Mouse (Mus musculus): Measurements from ENCODE around the gene Tcte1. TPM values are rescaled to one million over a fixed set of nuclear protein-coding genes. Genes with fewer than 3 reads are reported as not detected.

Tcte1 gene
- polyA plus RNA-seq (2016; fragmentation: Nextera tagmentation; extraction: Ambion mirVana) = 1.4 and 1.7 TPM in 2 replicates

DNA sequence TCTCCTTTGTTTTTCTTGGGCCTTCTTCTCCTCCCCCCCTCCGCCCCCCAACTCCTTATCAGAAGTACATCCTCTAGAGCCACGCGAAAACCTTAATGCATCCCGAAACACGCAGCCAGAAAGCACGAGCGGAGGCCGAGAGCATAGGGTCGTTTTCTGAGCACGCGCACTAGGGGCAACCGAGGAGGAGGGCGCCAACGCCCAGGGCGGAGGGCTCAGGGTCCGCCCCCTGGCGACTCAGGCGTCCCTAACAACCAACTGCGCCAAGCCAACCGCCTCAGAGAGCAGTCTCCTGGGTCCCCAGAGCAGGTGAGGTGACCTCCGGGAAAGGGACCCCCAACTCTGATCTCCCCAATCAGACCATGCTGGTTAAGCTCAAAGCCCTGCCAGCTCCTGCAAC is at the start of gene Tcte1:
Gene Tcte1, plus strand, starts transcription at position 172 of the 400 bp plus-strand sequence.
- peak; percentile 78 for DNase-seq (ENCODE audit: low spot score)
- no peaks in the 10 kb centered on the region for H3K9me3 ChIP-seq (replicated peaks)
- WGBS = under 1% methylated on average over 21 of the region's 21 CpGs
- peaks cover 32% of the 10 kb centered on the region for H3K36me3 ChIP-seq
- peaks cover 27% of the 10 kb centered on the region for H3K4me1 ChIP-seq
- peak within 1 kb of the TSS; percentile 60 for H3K4me3 ChIP-seq
- peaks cover 37% of the 10 kb centered on the region for H3K27me3 ChIP-seq (ENCODE audit: low read depth, poor library complexity, severe bottlenecking)
- H3K27ac ChIP-seq (replicated peaks) = peak within 1 kb of the TSS; percentile 80

DNA sequence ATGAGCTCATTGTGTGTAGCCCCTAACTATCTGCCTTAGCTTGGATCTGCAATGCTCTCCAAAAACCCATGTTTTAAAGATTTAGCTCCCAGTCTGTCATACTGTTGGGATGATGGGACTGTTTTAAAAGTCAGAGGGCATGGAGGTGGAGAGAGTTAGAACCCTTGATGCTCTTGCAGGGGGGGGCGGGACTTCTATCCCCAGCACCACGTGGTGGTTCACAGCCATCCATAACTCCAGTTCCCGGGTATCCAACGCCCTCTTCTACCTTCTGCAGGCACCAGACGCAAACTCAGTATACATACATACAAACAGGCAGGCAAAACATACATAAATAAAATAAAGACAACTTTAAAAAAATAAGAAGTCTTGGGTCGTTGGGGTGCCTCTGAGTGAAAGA is 49.6 kb upstream of the Tcte1 start:
- Histone ChIP-seq H3K36me3 (no peaks in the 10 kb centered on the region), H3K27ac (replicated peaks) (no peak overlapping the region), H3K4me3 (no peak overlapping the region), H3K27me3 (ENCODE audit: low read depth, poor library complexity, severe bottlenecking) (peaks cover 55% of the 10 kb centered on the region), H3K4me1 (peaks cover 20% of the 10 kb centered on the region), H3K9me3 (replicated peaks) (no peaks in the 10 kb centered on the region; the same call in 1 of the 2 replicates)
- WGBS = 80% methylated on average over 6 of the region's 6 CpGs
- no peak for DNase-seq (ENCODE audit: low spot score)

DNA sequence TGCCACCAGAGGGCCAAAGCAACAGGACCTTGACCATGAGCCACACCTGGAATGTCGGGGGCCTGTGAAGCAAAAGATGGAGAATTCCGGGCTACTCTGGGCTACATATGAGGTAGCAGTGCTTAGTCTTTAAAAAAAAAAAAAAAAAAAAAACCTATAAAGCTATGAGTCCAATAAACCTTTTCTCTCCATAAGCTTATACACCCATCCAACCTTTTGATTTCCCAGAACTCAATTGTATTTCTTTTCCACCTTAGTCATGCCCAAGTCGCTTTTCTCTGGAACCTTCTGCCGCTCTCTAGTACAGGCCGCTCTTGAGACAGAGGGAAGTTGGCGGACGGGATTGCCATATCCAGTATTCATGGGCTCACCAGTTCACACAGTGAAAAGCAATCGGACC is 49.1 kb upstream of the Tcte1 start:
- H3K4me1 ChIP-seq = peaks cover 20% of the 10 kb centered on the region

DNA sequence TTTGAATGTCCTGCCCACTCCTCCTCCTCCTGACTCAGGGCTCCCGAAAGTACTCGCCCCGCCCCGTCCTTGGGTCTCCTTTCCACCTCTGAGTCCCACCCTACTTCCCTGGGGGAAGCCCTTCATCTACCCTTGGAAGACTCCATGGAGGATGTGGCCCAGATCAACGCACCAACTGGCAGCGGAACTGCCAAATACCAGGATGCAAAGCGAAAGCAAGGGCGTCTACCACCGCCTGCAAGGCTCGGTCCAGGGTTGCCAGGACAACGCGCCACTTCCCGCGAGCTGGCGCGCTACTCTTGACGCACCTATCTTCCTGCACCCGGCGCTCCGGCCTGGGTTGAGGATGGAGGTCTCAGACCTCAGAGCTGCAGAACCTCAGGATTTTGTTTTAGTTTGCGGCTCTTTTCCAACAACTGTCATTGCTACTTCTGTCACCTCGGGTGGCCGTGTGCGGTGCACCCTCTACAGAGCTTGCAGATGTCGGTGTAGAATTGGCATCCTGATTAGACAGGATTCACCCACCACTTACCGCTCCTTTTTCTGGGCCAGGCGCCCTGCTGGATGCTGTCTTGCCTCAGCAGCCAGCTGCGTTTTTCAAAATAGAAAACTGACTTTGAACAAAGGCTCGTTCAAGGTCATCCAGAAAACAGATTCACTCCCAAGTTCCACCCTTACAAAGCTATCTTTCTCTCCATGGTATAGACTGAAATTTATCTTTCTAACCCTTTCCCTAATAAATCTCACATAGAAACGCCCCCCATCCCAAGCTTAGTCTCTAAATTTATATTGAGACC is 48.4 kb upstream of the Tcte1 start, which contains the start of gene Spats1:
Gene Spats1, minus strand, starts transcription at position 747 of the 797 bp plus-strand sequence.
- no peaks in the 10 kb centered on the region for H3K36me3 ChIP-seq
- peak within 1 kb of the TSS; percentile 54 for H3K4me3 ChIP-seq
- peaks cover 55% of the 10 kb centered on the region for H3K27me3 ChIP-seq (ENCODE audit: low read depth, poor library complexity, severe bottlenecking)
- no peaks in the 10 kb centered on the region for H3K9me3 ChIP-seq (replicated peaks)
- peak within 1 kb of the TSS; percentile 50; the same call in 1 of the 2 replicates for H3K27ac ChIP-seq (replicated peaks)
- 8% methylated on average over 30 of the region's 30 CpGs for WGBS
- DNase-seq (ENCODE audit: low spot score) = peak; percentile 76
- peaks cover 20% of the 10 kb centered on the region for H3K4me1 ChIP-seq

More for the DNA sequence above, 49.1 kb upstream of the Tcte1 start:
- no peak for DNase-seq (ENCODE audit: low spot score)
- Histone ChIP-seq H3K27ac (replicated peaks) (no peak overlapping the region), H3K4me3 (peak overlapping the region; percentile 54), H3K27me3 (ENCODE audit: low read depth, poor library complexity, severe bottlenecking) (peaks cover 55% of the 10 kb centered on the region), H3K36me3 (no peaks in the 10 kb centered on the region), H3K9me3 (replicated peaks) (no peaks in the 10 kb centered on the region)
- 65% methylated on average over 8 of the region's 8 CpGs for WGBS

DNA sequence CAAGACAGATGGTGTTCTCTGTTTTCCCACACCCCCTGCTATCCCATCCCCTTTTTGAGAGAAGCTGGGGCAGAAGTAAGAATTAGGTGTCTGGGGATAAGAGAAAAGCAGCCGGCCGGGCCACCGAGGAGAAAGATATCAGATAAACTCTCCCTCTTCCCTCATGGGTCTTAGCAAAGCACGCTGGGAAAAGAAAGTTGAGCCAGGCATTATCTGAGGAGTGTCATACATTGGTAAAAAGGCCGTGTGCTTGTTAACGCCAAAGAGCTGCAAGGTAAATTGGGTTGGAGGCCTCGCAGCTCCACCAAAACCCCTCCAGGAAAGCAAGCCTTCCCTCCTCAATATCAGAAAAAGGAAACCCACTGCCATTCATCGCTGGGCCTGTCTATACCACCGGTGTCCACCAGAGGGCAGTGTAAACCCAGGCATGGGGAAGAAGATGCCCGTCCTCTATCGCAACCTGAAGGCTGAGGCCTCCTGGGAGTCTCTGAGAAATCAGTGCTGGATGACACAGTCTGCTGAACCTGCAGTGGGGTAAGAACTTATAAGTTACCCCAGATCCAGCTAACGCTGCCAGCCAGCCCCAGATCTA is 44.9 kb upstream of the Tcte1 start:
- Histone ChIP-seq H3K4me1 (peaks cover 20% of the 10 kb centered on the region), H3K9me3 (replicated peaks) (peaks cover 13% of the 10 kb centered on the region; the same call in 1 of the 2 replicates), H3K4me3 (no peak overlapping the region), H3K36me3 (no peaks in the 10 kb centered on the region), H3K27ac (replicated peaks) (no peak overlapping the region), H3K27me3 (ENCODE audit: low read depth, poor library complexity, severe bottlenecking) (peaks cover 52% of the 10 kb centered on the region)
- peak; percentile 85 for DNase-seq (ENCODE audit: low spot score)
- 21% methylated on average over 12 of the region's 12 CpGs for WGBS

DNA sequence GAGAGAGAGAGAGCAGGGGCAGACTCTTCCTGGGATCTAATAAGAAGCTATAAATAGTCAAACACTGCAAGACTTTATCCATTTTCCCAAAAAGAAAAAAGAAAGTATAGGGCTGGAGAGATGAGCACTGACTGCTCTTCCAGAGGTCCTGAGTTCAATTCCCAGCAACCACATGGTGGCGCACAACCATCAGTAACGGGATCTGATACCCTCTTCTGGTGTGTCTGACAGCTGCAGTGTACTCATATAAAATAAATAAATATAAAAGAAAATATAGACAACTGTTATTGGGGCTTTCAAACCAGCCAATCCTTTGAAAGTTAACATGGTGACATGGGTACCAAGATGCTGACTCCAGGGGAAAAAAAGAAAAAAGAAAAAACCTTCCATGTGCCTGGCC is 42.8 kb upstream of the Tcte1 start:
- 38% methylated on average over 2 of the region's 2 CpGs for WGBS

DNA sequence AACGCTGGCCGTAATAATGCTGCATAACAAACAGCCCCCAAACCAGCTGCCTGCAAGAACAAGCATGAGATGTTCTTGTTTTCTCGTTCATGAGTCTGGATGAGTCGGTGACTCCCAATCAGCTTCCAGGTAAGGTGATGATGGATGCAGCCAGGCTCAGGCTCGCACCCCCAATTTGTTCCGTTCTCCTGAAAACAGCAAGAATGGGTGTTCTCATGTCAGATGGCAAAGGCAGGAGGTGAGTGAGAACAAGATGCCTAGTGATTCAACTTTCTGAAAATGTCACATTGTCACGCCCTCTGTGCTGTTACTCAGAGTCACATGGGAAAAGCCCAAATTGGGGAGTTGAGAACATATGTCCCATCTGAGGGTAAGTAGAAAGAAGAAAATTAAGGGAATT is 37.7 kb upstream of the Tcte1 start:
- 89% methylated on average over 7 of the region's 7 CpGs for WGBS

More for the DNA sequence above, 42.8 kb upstream of the Tcte1 start:
- no peak overlapping the region for H3K27ac ChIP-seq (replicated peaks)
- no peaks in the 10 kb centered on the region for H3K36me3 ChIP-seq
- DNase-seq (ENCODE audit: low spot score) = no peak
- H3K4me3 ChIP-seq = no peak overlapping the region
- peaks cover 31% of the 10 kb centered on the region for H3K27me3 ChIP-seq (ENCODE audit: low read depth, poor library complexity, severe bottlenecking)
- H3K9me3 ChIP-seq (replicated peaks) = peaks cover 13% of the 10 kb centered on the region; the same call in 1 of the 2 replicates
- 0 out of 2 replicates have a peak, but pooled peaks cover 10% of the 10 kb centered on the region for H3K4me1 ChIP-seq

DNA sequence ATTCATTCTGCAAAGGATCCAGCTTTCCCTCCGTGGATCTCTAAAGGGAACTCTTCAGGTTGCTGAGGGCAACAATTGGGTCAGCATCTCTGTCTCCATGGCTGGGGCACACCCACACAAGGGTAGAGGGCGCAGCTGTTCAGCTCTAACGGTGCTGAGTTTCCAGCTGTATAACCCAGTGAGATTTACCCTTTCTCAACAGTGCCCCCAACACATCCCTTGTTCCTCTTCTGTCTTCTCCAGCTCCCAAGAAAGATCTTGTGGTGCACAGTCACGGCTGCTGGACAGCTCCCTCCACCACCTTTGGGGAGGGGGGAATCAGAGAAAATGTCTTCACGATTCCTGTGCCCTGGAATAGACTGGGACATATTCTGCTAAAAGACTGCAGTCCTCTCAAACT is 36.0 kb upstream of the Tcte1 start:
- no peaks in the 10 kb centered on the region for H3K36me3 ChIP-seq
- peaks cover 5% of the 10 kb centered on the region; the same call in 1 of the 2 replicates for H3K4me1 ChIP-seq
- H3K4me3 ChIP-seq = no peak overlapping the region
- no peak for DNase-seq (ENCODE audit: low spot score)
- H3K27me3 ChIP-seq (ENCODE audit: low read depth, poor library complexity, severe bottlenecking) = no peaks in the 10 kb centered on the region
- H3K27ac ChIP-seq (replicated peaks) = no peak overlapping the region
- H3K9me3 ChIP-seq (replicated peaks) = no peaks in the 10 kb centered on the region
- WGBS = 20% methylated on average over 5 of the region's 5 CpGs

More for the DNA sequence above, 37.7 kb upstream of the Tcte1 start:
- Histone ChIP-seq H3K27me3 (ENCODE audit: low read depth, poor library complexity, severe bottlenecking) (no peaks in the 10 kb centered on the region), H3K4me1 (peaks cover 3% of the 10 kb centered on the region; the same call in 1 of the 2 replicates), H3K9me3 (replicated peaks) (peaks cover 13% of the 10 kb centered on the region; the same call in 1 of the 2 replicates), H3K4me3 (no peak overlapping the region), H3K27ac (replicated peaks) (no peak overlapping the region), H3K36me3 (no peaks in the 10 kb centered on the region)
- DNase-seq (ENCODE audit: low spot score) = no peak

DNA sequence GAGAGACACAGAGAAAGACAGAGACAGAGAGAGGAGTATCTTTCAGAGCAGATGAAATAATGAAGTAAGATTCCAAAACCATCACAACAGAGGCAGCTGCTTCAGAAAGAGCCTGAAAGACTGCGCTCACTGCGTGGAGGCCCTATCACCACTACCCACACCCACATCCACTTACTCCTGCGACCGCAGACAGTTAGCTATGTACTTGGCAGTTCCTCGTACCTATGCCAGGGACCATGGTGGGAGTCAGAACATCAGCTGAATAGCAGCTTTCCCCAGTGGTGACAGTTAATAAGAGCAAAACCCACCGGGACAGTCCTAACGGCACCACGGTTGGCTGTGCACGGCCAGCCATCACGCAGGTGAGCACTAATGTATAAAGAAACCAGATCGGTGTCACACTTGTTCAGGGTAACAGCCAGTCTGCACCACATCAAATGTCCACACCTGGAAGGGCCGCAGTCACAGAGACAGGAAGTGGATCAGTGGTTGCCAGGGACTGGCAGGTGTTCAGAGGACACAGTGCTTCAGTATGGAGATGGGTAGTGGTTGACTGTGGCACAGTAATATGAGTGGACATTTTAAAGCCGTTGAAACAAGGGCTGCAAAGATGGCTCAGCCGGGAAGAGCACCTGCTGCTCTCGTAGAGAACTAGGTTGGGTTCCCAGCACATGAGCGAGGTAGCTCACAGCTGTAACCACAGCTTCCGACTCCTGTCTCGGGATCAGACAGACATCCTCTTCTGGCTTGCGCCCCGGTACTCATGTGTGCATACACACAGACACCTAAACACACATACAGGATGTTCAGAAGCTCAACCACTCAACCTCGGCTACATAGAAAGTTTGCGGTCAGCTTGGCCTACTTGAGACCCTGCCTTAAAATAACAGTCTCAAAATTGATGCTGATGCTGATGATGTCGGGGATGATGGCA is 34.6 kb upstream of the Tcte1 start:
- no peak for DNase-seq (ENCODE audit: low spot score)
- peaks cover 5% of the 10 kb centered on the region; the same call in 1 of the 2 replicates for H3K4me1 ChIP-seq
- H3K4me3 ChIP-seq = no peak overlapping the region
- H3K36me3 ChIP-seq = no peaks in the 10 kb centered on the region
- WGBS = 88% methylated on average over 23 of the region's 23 CpGs
- H3K27me3 ChIP-seq (ENCODE audit: low read depth, poor library complexity, severe bottlenecking) = no peaks in the 10 kb centered on the region
- H3K27ac ChIP-seq (replicated peaks) = no peak overlapping the region
- no peaks in the 10 kb centered on the region for H3K9me3 ChIP-seq (replicated peaks)

DNA sequence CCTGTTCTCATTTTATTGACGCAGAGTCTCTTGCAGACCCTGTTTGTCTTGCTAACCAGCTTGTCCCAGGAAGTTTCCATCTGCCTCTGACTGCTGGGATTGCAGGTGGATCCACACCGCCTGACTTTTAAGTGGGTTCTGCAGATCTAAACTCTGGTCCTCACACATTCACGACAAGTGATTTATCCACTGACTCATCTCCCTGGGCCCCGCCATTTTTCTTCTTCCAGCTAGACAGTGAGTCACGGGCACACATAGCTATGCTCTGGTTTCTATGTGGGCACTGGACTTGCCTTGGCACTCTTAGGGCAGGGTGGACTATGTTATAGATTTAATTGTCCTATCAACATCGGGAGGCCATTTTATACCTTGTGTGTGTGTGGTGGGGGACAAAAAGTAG is 33.5 kb upstream of the Tcte1 start:
- Histone ChIP-seq H3K4me1 (peaks cover 5% of the 10 kb centered on the region; the same call in 1 of the 2 replicates), H3K27ac (replicated peaks) (no peak overlapping the region), H3K27me3 (ENCODE audit: low read depth, poor library complexity, severe bottlenecking) (no peaks in the 10 kb centered on the region), H3K4me3 (no peak overlapping the region), H3K36me3 (no peaks in the 10 kb centered on the region), H3K9me3 (replicated peaks) (no peaks in the 10 kb centered on the region)
- WGBS = 85% methylated on average over 6 of the region's 6 CpGs
- no peak for DNase-seq (ENCODE audit: low spot score)

DNA sequence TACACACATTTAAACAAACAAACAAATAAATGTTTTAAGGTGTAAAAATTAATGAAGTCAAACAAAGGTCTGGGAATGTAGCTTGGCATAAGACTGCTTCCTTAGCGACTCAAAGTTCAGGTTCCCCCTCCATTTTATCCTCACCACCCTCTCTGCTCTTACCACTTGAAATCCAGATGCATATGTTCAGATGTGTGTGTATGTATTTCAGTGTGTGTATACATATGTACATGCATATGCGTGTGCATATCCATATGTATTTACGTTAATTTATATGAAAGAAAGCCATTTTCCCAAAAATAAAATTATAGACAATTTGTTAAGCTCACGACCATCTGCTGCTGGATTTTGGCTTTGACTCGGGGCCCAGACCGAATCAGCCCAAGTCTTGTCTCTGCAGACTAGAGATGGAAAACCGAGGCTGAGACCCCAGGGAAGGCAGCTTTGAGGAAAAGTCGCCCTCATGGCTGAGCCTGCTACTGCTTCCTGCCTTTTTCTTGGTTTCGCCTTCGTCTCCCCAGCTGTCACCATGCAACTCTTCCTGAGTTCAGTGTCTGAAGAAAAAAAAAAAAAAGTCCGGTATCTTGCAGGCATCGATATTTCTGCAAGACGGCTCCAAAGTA is 32.6 kb upstream of the Tcte1 start:
- Histone ChIP-seq H3K9me3 (replicated peaks) (no peaks in the 10 kb centered on the region), H3K4me3 (no peak overlapping the region), H3K27ac (replicated peaks) (no peak overlapping the region), H3K36me3 (no peaks in the 10 kb centered on the region), H3K27me3 (ENCODE audit: low read depth, poor library complexity, severe bottlenecking) (no peaks in the 10 kb centered on the region), H3K4me1 (peaks cover 5% of the 10 kb centered on the region)
- no peak for DNase-seq (ENCODE audit: low spot score)
- WGBS = 85% methylated on average over 13 of the region's 13 CpGs

DNA sequence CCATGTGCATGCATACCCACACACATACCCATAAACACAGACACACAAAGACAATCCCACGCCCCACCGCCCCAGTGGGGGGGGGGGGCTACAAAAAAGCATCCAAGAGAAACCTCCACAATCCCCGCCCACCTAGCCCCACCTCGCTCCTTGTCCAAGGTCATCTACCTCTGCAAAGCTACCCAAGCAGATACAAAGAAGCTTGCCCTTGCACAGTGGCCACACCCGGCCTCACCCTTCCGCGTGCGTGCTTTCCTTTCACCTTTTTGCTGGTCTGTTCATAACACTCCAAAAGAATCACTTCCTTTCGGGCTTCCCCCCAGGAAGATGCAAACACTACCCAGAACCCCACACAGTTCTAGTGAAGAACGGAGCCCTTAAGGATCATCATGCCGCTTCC is 27.8 kb upstream of the Tcte1 start:
- Histone ChIP-seq H3K36me3 (no peaks in the 10 kb centered on the region), H3K27me3 (ENCODE audit: low read depth, poor library complexity, severe bottlenecking) (no peaks in the 10 kb centered on the region), H3K9me3 (replicated peaks) (no peaks in the 10 kb centered on the region), H3K4me3 (no peak overlapping the region), H3K27ac (replicated peaks) (no peak overlapping the region), H3K4me1 (peaks cover 2% of the 10 kb centered on the region; the same call in 1 of the 2 replicates)
- WGBS = 87% methylated on average over 11 of the region's 11 CpGs
- no peak for DNase-seq (ENCODE audit: low spot score)
